Mouse (Mus musculus) layer of hippocampus, postnatal 14 days (tissue): ENCODE measurements at regions not wholly inside any gene's neighbourhood (a gene's known extent, or its start where the extent isn't known, plus 50 kb on each side); places are given as distances from the start of the nearest gene placed in this dataset.

ENCODE experiments used
- DNase-seq, 2 experiments: peaks; one replicate each; pipeline ENCODE4 v3.0.0; 2021 to 2022; ENCODE audit warnings: low spot score in 2 of 2, mixed read lengths in 1 of 2

DNA sequence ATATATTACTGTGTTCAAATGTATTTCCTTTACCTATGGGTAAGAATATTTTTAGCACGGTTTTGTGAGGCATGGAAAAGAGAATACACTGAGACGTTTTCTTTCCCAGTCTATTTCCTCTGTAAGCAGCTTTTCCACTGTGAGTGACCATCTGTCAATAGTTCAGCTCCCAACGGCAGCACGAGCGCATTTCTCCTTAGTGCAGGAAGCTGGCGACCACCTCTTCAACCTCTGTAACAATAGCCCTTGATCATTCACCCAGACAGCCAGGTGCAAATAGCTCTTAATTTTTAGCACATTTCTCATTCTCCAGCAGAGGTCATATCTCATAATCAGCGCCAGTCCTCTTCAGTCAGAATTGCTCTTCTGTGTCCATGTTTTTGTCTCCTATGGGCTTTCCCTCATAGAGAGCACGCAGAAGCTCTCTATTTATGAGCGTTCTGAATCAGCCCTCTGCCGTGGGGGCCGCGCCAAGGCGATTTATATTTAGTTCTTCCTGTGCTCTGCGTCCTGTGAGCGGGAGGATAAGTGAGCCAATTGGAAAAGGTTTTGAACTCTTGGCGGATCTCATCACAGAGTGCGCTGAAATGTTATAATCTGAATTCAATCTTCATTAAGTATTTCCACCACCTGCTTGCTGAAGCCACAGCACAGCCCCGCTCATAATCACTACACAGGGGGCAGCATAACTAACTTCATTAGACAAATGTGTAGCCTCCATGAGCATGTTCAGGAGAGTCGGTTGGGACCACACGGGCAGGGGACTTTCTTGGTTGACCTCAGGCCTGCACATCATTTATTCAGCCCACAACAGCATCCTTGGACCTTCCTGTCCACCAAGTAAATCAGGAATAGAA is 171.3 kb upstream of the Slc24a2 start:
- DNase-seq = peak in 1 of 2 experiments; percentile 41

DNA sequence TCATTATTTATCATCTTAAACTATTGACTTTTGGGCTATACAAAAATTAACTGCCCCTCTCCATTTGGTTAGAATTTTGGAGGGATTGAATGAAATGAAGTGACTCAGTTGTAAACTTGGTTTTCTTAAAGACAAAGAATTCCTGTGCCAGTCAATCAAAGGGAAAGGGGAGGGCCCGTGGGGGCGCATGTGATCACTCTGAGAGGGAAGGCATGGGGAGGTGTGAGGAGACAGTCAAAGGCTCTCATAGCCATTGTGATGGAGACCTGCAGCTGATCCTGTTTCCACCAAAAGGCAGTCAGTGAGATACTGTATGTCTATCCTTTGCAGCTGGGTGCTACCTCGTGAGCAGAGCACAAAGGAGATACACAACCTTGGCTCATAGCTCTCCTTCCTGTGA is 156.6 kb upstream of the Slc24a2 start:
- DNase-seq = no peak

DNA sequence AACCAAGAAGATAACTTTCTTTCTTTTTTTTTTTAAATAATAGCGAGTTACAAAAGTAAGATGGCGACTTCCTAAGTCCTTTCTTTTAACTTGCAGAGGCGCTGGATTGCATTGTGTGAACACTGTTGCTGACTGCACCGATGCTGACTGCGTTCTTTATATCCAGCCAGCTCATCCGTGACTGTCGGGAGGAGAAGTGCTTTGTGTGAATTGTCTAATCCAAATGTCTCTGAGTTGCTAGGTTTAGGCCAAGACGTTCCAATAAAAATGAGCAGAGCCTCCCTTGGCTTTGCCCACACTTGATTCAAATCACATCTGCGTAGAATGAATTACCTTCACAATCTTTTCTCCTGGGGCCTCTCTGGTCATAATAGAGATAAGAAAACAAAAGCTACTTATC is 156.0 kb upstream of the Slc24a2 start:
- DNase-seq = no peak

DNA sequence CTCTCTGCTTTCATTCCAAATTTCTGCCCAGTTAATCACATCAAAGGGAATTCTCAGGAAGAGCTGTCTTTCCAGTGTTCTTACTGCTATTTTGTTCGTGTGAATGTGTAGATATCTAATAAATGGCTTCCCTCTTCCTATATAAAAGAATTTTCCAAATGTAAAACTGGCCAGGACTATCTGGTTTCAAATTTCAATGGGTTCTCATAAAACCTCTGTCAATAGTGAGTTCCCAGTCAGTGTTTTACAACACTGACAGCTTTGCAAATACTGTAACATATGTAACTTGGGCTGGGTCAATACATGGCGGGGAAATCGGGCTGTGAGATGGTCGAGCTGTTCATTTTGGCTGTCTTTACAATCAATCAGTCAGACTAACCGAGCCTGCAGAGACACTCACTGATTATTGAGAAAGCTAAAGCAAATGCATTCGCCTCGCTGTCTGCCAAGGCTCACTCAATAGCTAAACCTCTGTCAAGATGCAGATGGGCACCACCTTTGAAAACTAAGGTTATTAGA is 155.0 kb upstream of the Slc24a2 start:
- peak in 1 of 2 experiments; percentile 40 for DNase-seq

DNA sequence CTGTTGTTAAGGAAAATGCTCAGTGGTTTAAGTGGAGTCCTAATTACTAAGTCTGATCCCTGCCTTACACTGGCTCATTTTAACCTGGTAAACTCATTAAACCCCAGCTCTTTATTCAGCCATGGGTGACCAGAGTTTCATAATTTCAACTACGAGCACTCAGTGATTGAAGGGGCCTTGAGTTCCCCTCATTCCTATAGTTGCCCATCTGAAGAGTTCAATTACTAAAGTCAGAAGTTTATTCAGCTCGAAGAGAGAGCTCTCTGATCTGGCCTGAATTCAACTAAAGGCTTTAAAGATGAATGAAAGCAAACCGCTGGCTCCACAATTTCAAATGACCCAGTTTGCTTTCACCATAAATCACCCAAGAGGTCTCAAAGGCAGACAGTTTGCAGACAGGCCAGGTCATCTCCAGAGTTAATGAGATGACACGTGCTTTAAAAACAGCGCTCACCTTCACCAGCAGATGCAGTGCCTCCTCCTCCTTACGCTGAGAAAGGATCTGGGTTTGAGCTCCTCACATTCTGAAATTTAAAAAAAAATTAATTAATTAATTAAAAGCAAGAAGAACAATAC is 154.3 kb upstream of the Slc24a2 start:
- DNase-seq = no peak

DNA sequence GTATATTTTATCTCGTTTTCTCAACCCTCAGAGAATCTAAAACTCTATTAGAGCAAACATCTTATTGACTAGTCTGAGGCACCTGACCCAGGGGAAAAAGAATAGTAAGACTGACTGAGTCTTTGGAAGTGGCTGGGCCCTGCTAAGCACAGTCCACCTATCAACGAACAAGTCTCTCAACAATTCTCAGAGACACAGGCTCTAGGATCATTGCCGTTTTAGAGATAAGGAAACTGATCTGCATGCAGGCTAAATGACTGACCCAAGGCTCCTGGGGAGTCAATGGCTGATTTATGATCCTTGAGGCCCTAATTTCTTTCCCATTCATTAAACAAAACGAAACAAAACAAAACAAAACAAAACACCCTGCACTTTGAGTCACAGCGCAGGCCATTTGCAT is 150.4 kb upstream of the Slc24a2 start:
- DNase-seq = no peak

DNA sequence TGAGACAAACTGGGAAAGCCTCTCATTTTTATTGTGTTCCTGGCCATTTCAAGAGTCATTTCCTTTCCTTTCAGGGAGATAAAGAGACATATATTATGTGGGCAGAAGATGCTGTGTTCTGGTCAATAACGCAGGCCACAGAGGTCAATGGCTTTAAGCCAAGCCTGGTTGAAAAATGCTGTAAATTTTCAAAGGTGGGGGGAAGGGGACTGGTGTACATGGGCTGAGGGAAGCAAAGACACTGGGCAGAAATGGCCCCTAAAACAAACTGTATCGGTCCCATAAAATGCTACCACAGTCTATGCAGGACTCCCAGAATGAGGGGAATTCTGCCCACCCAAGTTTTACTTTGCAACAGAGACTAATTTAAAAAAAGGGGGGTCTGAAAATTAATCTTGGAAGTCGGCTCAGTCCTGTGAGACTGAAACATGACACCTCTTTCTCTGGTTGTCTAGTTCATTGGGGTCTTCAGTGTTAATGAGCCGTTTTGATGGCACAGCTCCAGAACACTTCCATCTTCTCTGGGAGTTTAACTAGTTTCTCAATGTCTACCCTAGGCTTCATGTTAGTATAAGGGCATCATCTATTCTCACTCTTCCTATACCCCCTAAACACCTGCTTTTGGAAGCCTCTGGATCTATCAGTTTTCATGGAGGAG is 149.4 kb upstream of the Slc24a2 start:
- DNase-seq = no peak

DNA sequence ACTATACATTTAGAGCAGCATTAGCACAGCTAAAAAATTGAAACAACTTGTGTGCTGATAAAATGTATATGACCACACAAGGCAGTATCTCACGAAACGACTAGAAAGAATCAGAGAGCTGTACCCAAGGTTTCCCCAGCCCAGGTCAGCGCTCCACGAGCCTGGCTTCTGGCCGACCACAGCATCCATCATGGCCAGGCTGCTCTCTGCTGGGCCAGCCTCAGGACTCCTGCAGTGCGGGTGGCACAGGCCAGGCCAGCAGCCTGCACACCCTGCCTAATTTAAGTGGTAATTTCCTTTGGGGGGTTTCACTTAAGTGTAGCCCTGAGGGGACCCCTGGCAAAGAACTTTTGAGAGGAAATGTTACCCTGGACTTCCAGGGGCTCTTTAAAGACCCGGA is 141.7 kb upstream of the Slc24a2 start:
- no peak for DNase-seq

DNA sequence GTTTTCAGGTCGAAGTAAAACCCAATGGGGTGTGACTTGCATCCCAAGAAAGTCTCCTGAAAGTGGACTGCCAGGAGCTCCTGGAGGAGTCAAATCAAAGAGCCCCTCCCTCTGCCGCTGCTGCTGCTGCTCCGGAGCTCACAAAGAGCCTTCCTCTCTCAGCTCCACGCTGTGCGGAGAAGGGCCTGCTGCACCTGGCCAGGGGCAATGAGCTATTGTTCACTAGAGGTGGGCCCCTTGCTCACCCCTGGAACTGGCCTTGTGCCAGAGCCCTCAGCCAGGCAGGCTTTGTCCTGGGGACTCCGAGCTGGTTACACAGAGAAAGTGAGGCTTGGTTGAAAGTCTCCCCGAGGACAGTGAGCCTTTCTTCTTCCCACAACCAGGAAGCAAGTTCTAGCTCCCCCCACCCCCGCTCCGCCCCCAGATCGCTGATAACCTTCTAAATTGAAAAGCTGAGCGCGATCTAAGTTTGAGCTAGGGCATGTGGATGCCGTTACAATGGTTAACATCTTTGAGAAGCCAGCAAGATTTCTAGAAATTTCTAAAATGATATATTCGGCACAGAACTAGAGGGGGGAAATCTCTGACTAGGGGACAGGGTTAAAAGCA is 139.5 kb upstream of the Slc24a2 start:
- no peak for DNase-seq

DNA sequence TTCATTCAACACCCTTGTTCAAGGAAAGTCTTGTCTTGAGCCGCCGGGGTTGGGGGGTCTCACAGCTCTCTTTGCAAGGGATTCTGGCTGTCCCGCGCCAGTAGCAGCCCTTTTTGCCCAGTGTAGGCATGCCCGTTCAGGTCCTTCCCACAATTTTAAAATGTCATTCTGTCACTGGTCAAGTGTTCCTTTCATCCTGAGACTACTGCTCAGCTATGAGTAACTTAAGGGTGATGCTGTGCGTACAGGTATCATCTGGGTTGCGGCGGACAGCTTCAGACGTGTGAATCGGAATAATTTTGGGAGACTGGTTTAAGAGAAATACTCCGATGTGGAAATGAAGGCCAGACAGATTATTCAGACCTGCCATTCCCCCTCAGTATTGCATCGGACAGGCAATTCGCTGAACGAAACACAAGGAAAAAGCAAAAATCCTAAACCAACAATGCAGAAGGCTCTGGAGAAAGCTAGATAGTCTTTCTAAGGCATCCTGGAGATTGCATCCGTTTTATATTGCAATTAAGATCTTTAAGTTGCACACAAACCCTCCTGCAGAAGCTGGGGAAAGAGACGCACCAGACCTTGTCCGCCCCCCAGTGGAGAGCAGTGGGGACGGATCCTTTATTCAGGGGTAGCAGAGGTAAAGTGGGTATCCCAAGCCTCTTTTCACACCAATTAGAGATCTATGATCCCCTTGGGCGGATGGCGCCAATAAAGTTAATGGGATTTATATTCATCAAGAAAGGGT is 138.3 kb upstream of the Slc24a2 start:
- DNase-seq = peak; percentile 54 to 61

DNA sequence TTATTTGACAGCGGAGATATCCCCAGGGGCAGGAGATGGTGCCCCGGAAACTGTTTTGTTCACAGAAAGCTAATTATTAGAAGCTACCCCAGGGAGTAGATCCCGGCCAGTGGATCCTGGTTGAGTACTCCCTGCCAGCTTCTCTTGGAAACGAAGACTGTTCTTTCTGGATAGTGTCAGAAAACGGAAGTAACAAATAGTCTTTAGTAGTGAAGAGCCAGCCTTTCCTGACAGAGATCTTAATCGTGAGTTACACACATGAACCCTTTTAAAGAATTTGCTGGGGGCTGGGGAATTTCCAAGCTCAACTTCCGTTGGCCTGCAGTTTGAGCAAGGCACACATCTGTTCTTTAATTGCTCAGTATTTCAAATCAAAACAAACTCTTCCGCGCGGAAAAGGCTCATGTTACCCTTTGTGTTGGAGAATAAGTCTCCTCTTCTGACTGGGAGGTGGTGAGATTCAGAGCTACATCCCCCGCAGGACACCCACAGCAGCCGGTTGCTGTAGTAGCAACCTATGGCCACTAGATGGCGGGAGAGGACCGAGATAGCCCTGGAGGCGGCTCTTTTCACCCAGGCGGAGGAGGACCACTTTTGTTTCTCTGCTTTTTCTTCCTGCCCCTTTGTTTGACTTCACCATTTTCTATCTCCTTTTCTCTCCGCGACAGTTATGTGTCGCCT is 137.6 kb upstream of the Slc24a2 start:
- peak; percentile 86 to 89 for DNase-seq

DNA sequence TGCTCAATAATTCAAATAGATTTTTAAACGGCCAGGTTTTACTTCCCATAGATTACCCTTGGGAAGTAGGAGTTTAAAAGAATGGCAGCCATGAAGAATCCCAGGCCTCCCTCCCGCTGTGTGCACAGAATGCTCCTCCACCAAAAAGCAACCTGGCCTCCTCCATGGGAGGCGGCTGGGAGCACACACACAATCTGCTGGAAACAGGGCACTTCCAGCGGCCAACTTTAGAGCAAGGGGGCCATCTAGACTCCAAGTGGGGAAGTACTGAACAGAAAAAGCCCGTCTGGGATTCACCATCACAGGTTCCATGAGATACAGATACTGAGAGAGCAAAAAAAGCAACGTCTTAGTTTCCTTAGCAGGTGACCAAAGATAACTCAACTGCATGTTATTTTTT is 131.9 kb upstream of the Slc24a2 start:
- DNase-seq = peak; percentile 50 to 83

DNA sequence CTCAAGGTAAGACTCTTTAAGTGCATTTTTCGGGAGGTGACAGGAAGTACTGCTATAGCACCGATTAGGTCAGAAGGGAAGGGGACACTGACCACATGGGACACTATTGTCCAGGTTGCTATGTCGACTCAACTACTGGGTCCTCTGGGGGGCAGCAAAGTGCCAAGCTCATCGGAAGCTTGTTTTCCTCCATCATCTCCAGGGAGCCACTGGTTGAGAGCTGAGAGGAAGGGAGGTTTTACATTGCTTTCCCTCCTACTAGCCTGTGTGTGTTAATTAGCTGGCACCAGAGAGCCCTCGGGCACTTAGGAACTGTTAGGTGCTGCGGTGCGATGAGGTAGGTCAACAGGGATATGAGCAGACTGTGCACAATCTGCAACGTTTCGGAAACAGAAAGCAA is 129.2 kb upstream of the Slc24a2 start:
- peak; percentile 40 to 51 for DNase-seq

DNA sequence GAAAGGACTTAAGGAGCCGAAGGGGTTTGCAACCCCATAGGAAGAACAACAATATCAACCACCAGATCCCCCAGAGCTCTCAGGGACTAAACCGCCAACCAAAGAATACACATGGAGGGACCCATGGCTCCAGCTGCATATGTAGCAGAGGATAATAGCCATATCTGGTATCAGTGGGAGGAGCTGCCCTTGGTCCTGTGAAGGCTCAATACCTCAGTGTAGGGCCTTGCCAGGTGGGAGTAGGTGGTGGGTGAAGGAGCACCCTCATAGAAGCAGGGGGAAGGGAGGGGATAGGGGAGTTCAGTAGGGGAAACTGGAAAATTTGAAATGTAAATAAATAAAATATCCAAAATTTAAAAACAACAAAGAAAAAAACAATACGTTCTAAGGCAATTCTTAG is 128.7 kb upstream of the Slc24a2 start:
- DNase-seq = no peak

DNA sequence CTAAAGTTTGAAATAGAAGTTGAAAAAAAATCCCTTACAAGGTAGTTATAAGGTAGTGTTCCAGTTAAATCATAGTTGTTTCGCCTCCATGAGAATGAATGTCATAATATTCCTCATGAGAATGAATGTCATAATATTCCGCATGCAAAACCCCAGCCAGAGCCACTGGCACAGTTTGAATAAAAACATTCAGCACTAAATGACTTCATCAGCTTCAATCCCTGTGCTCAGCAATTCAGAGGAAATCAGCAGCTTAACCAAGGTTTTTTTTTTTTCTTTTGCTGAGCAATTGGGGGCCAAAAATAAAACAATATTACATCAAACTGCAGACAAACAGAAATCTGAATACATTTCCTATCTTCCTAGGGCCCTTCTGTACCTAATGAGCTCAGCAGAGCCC is 102.7 kb upstream of the Slc24a2 start:
- DNase-seq = peak in 1 of 2 experiments; percentile 41

DNA sequence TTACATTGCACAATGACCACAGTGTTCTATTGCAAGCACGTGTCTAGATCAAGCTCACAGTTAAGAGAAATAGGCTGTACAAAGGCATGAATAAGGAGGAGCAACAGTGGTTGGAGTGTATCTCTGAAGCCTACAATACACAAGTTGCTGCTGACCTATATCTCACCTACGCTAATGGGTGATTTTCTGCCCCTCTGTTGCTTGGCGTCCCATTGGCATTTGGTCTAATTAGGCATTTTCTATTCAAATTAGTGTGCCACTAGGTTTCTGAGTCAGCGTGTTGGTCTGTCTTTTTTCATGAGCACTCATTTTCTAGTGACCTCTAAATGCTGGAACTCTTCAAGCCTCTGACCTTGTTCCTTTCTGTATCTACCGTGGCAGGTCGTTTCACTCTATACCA is 98.9 kb upstream of the Slc24a2 start:
- DNase-seq = peak in 1 of 2 experiments; percentile 5

DNA sequence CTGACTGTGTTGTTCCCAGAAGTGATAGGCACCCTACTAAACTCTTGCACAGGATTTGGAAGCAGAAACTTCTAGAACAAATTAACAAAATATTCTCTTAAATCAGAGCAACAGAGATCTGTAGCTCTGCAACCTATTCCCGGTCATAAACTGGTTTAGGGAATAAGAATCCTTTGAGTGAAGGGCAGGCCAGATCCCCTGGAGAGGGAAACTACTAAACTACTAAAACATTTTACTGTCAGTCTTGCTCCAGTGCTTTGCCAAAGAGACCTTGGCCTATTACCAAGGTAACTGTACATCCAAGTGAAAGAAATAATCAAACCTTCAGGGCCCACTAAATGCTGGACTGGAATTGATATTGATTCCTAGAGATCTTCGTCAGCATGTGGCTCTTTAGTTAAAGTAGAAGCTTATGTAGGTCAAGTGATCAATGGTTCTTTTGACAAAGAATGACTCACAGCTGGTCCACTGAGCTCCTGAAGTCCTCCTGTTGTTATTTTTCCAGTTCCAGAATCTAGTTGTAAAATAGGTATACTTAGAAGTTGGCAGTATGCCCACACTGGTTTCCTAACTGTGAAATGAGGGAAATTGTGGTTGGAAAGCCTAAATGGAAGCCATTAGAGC is 91.6 kb upstream of the Slc24a2 start:
- DNase-seq = no peak

DNA sequence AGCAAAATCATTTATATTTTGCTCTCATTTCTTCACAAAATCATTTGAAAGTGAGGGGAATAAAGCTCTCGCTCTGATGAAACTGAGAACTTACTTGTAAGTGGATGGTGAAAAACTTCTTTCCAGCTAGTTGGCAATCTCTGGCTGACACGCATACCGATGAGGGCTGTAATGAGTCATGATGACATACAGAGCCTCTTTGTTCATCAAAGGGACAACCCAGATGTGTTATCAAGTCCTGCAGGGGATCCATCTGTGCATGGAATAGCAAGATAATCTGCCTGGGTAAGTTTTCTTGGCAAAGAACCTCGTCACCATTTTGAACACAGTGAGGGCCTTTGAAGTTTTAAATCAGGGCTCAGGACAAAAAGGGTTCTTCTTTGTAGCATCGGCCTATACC is 67.9 kb upstream of the Slc24a2 start:
- no peak for DNase-seq

DNA sequence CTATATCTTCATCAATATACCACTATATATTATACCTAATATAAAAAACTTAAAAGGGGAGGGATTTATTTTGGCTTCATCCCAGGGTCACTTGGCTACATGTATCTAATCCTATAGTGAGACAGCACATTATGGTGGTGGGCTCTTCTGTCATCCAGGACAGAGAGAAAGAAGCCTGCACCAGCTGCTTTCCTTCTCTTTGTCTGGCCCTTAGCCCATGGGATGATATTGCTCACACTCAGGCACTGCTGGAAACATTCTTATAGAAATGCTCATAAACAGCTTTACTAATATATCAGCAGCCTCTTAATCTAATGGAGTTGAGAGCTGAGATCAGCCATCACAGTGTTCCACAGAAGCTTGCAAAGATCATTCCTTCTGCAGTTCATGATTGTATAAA is 64.3 kb upstream of the Slc24a2 start:
- DNase-seq = no peak
